Mouse (Mus musculus) erythroblast, adult 5-6 weeks (primary cell): ENCODE data around the gene Pgd. TPM values are rescaled to one million over a fixed set of nuclear protein-coding genes. Genes with fewer than 3 reads are reported as not detected.
"Not testable (repeated sequence)": the region's sequence is repeated elsewhere in the genome, so short reads cannot be mapped to it uniquely, and the experiment has no call there.

Source experiments
- ATAC-seq: replicated peaks from 2 replicates; pipeline ENCODE4 v1.8.0; 2016; ENCODE audit warnings: moderate number of reproducible peaks, mild to moderate bottlenecking, moderate TSS enrichment, inconsistent platforms; ENCODE audit not compliant: poor library complexity, low FRiP score, severe bottlenecking
- total RNA-seq, 2 experiments: library from RNA; stranded (forward) in 1 of 2; stranded (reverse) in 1 of 2; fragments of 150-400 nt in 1 of 2; fragments of 200-764, 138-1000 nt in 1 of 2; gene quantifications; 2 replicates each; pipeline versions ENCODE4 v1.2.3 to v1.2.4; 2015 to 2017; ENCODE audit warnings: low replicate concordance in 2 of 2

Pgd gene
- total RNA-seq (2015; ENCODE audit: low replicate concordance) = 37.7 and 62.5 TPM in 2 replicates
- total RNA-seq (2017; ENCODE audit: low replicate concordance) = 29.4 and 32.2 TPM in 2 replicates

DNA sequence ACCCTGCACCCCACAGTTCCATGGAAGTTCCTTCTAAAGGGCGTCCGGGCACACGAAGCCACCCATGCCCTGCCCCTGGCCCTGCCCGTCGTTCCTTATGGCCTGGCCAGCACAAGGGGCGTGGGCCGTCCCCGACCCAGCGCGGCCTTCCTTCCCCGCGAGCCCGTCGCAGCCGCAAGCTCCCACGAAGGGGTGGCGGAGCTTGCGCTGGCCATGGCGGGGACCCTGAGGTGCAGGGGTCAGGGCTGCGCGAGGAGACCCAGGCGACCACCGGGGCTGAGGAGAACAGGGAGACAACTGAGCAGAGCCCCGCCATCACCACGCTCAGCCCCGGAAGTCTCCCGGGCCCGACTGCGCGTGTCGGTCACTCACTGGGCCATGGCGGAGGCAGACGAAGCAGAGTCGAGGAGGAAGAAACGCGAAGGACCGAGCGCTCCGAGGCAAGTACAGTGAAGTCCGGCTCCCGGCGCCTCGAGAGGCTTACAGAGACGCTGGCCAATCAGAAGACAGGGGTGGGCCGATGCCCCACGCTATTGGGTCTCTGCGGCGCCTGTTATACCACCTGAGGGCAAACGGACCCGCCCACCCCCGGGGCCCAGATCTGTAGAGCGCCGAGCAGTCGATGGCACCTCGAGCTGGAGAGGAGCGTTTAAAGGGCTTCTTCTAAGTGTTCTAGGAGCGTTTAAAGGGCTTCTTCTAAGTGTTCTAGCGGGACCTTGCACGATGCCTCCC lies at the start of gene Pgd:
Gene Pgd (minus strand): TSS at position 557 of the 732 bp plus-strand sequence.
- peak; percentile 98 for ATAC-seq

DNA sequence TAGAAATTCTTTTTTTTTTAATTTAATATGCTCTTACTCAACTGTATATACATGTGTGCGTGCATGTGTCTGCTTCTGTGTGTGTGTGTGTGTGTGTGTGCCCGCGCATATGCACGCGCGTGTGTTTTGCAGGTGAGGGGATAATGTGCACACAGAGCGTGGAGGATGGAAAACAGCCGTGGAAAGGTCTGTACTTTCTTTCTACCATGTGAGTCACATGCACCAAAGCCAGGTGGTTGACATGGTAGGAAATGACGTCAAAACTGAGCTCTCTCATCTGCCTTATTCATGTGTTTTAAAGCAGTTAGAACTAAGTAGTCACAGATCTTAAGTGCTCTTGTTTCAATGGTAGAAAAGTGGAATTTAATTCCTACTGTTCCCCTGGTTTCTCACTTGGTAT lies 49.4 kb upstream of the Pgd start:
- no peak for ATAC-seq

DNA sequence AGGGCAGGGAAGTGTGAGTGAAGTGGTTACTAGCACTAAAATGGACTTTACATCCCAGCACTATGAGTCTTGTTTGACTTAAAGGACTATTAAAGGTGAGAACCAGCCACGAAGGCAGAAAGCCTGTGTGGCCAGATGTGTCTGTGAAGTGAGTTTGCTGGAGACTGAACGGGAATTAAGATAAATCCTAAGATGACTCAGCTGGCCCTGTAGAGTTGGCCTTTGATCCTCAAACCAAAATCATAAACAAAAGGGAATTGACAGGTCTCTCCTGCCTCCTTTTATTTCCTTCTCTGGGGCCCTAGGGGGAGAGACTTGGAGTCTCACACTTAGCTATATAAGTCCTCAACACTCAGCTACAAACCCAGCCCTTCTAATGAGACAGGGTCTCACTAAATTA lies 48.8 kb upstream of the Pgd start:
- no peak for ATAC-seq

DNA sequence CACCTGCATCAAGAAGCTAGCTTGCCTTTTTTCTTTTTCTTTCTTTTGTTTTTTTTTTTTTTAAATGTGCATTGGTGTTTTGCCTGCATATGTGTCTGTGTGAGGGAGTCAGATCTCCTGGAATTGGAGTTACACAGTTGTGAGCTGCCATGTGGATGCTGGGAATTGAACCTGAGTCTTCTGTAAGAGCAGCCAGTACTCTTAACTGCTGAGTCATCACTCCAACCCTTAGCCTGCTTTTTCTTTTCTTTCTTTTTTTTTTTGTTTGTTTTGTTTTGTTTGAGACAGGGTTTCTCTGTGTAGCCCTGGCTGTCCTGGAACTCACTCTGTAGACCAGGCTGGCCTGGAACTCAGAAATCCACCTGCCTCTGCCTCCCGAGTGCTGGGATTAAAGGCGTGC lies 47.9 kb upstream of the Pgd start:
- not testable (repeated sequence) for ATAC-seq

DNA sequence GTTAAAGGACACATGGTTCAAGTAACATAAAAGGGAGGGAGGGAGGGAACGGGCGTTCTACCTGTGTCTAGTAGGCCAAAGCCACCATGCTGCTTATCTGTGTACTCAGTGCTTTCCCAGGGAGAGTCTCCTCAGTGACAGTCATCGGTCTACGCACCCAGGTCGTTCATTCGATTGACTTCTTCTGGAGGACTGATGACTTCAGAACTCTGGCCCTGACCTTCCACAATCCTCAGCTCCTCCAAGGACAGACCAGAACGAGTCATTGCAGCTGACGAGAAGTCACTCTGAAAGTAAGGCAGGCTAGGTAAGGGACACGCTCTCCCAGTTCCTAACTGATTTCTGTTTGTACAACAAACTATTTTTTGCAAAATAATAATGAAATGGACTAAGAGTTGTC lies 46.9 kb upstream of the Pgd start:
- no peak for ATAC-seq

DNA sequence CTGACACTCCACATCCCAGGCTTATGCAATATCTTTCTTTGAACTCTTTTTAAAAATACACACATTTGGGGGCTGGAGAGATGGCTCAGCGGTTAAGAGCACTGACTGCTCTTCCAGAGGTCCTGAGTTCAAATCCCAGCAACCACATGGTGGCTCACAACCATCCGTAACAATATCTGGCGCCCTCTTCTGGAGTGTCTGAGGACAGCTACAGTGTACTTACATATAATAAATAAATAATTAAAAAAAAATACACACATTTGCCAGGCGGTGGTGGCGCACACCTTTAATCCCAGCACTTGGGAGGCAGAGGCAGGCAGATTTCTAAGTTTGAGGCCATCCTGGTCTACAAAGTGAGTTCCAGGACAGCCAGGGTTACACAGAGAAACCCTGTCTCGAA lies 44.9 kb upstream of the Pgd start:
- not testable (repeated sequence) for ATAC-seq

DNA sequence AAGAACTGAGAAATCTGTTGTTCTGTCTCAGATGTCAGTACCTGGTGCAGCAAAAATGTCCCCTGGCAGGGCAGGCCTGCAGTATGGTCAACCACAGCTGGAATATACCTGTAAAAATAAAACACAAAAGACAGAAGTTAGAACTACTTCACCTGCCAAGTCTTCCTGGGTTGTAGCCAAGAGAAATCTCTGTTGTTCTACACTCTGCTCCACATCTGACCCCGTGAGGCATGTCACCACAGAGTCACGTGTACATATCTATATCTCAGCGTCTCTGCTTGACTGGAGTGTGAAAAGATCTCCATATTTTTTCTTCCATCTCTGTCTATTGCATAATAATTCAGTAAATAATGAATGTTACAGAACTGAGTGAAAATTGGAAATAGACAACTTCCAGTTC lies 35.9 kb upstream of the Pgd start:
- no peak for ATAC-seq

DNA sequence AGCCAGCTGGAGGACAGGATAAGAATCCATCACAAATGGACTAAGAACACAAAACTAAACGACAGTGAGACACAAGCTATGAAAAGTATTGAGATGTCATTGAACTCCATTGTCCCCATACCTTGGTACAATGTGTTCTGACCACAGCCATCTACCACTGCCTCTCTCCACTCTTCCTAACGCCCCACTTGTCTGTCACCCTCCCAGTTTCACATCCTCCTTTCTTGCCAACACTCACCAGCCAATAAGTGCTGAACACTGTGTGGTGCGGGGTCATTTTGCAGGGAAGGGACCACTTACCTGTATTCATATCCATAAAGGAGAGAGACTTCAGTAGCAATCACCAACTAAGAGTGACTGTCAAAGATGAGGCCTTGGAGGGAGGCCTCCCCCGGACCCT lies 34.5 kb upstream of the Pgd start:
- no peak for ATAC-seq

DNA sequence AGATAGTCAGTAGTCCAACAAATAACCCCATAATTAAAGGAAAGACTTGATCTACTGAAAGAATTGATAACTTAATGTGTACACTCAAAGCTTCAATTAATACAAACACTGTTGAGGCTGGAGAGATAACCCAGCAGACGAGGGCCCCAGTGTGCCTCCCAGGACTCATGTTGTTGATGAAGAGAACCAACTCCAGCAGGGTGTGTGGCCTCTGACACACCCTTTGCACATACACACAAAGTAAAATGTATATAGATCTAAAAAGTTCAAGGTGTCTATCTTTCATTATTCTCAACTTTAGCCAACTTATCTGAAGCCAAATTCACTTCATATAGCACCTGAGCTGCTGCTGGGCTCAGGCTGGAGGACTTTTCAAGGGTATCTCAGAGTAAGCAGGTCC lies 30.6 kb upstream of the Pgd start:
- ATAC-seq = no peak

DNA sequence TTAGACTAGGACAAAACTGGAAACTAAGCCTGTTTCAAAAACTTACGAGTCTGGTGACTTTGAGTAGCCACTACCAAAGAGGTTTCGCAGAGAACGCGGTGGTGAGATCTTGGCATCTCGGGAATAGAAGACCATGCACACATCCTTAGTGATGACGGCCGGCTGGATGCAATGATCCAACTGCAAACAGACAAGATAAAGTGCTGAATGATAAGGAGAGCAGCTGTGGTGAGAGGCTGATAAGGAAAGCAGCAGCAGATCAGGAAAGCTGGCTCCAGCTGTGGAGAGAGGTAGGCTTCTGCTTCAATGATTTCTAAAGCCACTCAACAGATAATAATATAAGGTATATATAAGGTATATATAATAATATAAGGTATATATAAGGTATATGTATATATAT lies 24.5 kb upstream of the Pgd start:
- ATAC-seq = no peak

DNA sequence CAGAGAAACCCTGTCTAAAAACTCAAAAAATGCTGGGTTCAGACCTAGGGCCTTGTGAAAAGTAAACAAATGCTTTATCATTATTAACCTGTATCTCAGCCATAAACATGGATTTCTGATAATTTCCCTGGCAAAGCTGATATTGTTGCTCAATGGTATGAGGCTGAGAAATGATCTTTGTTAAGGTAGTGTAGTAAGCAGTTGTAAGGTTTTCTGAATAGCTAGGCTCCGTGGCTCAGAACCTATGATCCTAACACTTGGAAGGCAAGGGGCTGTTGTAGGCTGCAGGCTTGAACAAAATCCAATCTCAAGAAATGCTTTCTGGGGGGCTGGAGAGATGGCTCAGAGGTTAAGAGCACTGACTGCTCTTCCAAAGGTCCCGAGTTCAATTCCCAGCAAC lies 22.0 kb upstream of the Pgd start:
- no peak for ATAC-seq

DNA sequence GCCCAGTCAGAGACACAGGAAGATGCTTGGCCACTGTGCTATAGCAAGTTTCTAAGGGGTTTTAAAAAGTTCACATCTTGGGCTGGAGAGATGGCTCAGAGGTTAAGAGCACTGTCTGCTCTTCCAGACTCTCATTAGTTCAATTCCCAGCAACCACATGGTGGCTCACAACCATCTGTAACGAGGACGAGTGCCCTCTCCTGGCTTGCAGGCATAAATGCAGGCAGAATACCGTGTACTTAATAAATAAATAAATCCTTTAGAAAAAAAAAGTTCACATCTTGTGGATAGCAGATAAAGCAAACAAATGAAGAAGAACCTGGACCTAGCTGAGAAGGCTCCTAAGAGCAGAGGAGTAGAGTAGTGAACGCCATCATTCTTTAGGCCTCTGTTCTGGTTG lies 16.2 kb upstream of the Pgd start:
- no peak for ATAC-seq

DNA sequence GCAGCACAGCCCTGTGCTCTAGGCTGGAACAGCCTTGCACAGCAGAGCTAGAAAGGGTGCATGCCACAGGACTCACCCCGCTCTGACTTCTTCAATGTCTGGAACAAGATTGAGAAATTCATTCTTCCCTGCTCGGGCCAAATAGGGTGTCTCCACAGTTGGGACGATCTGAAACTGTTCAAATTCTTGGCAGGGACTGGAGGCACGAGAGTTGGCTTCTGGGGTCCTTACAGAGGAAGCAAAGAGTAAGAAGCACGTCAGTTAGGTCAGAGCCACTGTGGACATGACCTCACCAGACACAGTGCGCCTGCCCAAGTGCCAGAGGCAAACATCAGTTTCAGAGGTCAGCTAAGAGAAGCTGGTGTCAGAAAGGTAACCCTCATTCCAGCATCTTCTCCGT lies 15.6 kb upstream of the Pgd start:
- no peak for ATAC-seq

DNA sequence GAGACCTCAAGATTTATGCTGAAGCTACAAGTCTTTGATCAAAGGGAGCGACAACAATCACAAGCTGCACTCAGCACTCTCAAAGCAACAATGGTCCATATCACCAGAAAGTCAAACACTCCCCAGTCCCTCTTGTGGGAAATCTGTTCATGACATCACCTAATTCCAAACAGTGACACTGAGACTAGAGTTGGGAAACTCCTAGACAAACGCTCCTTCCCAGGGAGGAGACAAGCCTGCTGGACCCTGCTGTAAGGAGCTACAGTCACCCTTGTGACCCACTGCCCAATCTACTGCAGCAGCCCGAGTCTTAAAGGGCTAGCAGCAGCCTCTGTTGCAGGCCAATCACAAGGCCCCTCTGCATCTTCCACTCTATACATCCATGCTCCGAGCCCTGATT lies 13.0 kb upstream of the Pgd start:
- no peak for ATAC-seq

DNA sequence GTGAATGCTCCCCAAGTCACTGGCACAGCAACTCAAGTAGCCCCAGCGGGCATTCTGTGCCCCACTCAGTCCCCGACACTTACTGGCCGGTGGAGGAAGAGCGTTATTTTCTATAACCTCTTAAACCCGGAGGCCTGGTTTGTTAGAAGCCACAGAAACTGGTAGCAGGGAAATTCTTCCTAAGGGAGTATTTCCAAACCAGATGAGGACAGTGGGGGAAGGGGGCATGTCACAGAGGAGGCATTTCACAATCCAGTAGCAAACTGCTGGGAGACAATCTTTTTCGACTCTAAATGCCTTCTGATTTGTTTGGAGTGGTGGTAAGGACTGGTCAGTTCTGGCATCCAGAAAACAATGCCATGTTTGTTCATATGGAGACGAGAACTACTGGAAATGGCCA lies 12.6 kb upstream of the Pgd start:
- ATAC-seq = no peak

DNA sequence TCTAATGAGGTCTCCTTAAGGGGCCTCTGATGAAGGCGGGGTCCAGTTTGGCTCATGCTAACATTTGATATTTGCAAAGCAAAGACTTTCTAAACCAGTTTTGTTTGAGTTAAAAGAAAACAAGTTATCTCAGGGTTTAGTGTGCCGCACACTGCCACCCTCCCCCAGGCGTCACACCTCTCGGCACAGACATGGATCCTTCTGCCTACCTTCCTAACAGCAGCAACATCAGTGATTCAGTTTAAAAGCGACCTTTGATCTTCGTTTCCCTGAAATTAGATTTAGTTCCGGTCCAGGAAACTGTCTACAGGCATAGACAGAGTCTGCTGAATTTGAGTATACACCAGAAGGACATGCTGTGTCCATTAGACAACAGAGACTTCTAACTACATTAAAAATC lies 11.8 kb upstream of the Pgd start:
- ATAC-seq = no peak

DNA sequence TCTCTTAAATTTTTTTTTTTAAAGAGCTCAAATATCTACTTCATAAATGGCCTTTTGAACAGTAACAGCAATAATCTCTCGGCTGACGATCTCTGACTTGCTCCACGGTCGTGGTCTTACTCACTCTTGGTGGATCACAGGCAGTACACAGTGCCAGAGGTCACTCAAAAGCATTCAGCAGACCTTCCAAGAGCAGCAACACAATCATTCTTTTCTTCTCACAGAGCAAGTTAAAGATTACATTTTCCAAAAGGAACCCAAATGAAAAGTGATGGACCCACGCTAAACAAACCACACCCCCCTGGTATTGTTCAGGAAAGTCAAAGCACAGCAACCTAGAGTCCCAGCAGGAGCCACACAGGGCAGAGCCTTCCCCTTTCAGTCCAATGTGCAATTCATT lies 10.5 kb upstream of the Pgd start:
- ATAC-seq = no peak

DNA sequence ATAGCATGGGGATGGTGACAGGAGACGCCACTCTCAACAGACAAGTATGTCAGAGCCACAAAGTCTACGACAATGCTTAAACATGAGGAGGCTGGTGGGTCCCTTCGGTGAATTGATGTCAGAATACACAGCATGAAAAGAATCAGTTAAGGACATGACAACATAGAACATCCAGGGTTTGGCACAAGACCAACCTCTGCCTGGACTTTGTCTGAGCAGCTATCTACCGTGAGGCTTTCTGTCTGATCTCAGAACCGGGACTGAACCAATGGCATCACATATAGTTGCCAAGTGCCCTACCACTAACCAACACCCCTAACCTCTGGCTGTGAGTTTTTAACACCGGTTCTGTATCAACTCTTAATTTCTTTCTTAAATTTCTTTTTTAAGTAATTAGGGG lies 10.1 kb upstream of the Pgd start:
- ATAC-seq = no peak

DNA sequence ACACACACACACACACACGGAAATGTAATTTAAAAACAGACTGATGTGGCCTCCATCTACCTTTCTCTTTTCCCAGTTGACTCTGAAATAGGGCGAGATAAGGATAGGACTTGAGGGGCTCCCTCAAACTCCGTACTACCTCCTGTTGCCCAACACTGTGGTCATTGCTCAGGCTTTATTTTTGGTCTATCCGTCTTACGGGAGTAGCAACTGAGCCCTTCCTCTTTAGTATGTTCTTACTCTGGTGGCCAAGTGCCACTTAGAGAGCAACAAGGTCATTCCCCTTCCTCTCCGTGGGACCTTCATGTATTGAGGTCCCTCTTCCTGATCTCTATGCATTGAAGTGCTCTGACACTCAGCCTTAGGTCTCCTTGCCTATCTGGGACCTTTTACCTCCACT lies 7.1 kb upstream of the Pgd start:
- ATAC-seq = no peak

DNA sequence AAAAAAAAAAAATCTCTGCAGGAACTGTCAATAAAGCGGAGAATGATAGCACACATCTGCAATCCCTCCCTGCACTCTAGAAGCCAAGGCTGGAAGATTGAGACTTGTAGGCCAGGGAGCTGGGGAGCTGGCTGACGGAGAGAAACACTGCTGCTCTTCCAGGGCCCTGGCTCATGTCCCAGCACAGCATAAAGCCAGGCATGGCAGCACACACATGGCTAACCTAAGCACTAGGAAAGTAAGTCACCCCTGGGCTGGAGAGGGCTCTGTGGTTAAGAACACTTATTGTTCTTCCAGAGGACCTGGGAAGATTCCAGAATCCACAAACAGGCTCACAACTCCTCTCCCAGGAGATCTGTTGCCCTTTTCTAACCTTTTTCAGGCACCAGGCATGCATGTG lies 6.1 kb upstream of the Pgd start:
- no peak for ATAC-seq

DNA sequence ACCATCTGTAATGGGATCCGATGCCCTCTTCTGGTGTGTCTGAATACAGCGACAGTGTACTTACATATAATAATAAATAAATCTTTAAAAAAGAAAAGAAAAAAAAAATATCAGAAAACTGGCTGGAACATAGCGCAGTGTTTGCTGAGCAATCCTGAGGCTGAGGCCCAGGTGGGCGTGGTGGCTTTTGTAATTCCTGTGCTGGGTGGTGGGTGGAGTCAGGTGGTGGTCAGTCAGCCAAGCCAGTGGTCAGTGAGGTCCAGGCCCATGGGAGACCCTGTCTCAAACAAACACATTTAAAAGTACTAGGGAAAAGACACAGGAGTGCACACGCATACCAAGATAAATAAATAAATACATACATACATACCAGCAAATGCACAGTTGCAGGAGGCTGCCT lies 5.5 kb upstream of the Pgd start:
- no peak for ATAC-seq

DNA sequence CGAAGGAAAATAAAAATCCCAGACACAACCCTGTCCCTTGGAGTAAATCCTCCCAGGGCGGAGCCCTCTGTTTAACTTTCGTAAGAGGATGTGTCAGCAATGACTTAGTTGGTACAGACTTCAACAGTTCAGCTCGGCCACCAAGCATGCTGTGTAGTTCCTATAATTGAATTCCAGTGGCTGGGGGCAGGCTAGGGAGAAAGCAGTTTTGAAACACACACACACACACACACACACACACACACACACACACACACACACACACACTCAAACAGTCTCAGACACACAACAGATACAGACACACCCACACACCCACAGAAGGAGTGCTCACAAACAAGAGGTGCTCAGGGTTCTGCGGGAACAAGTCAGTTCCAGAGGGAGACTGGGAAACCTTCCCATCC lies 5.0 kb upstream of the Pgd start:
- ATAC-seq = no peak
